Mouse (Mus musculus) common myeloid progenitor, adult 5-6 weeks (primary cell): ENCODE measurements around the gene Zfp92. TPM values are rescaled to one million over a fixed set of nuclear protein-coding genes. Genes with fewer than 3 reads are reported as not detected.

Source experiments
- ATAC-seq: replicated peaks from 2 replicates; pipeline ENCODE4 v1.8.0; 2016; ENCODE audit warnings: low read depth, mild to moderate bottlenecking, moderate TSS enrichment, inconsistent platforms; ENCODE audit not compliant: poor library complexity, severe bottlenecking
- total RNA-seq: library from RNA; stranded (forward); fragments of 200-1000, 187-1606 nt; gene quantifications from 2 replicates; pipeline ENCODE4 v1.2.3, GENCODE M21; 2017

The Zfp92 gene
- total RNA-seq, 1 experiment from 2014 or later = not detected

- ATAC-seq = no peak
These were observed 57.9 kb downstream of the Zfp92 start for GRCm38 (mm10) chrX:73468752-73469151.

GRCm38 (mm10) chrX:73471764-73472163 is 60.9 kb downstream of the Zfp92 start:
- ATAC-seq = peak; percentile 98

- no peak for ATAC-seq
These were observed 63.7 kb downstream of the Zfp92 start for GRCm38 (mm10) chrX:73474340-73475165.

- ATAC-seq = peak; percentile 27
These were observed 64.9 kb downstream of the Zfp92 start for GRCm38 (mm10) chrX:73475658-73476256.

GRCm38 (mm10) chrX:73476621-73477020 is 65.7 kb downstream of the Zfp92 start:
- no peak for ATAC-seq

- no peak for ATAC-seq
These were observed 66.6 kb downstream of the Zfp92 start for GRCm38 (mm10) chrX:73477500-73477899.

Other genes with a start within 250 kb of the Zfp92 start
- 1.1 TPM in 1 of 2 replicates, not detected in the other for gene Spin2d, start 234.1 kb upstream of the Zfp92 start, total RNA-seq
- 3.2 and 7.7 TPM in 2 replicates for gene Xlr3b, start 218.9 kb upstream of the Zfp92 start, total RNA-seq
- 20.1 and 36.6 TPM in 2 replicates for gene Xlr4b, start 196.8 kb upstream of the Zfp92 start, total RNA-seq
- 4.7 and 7.4 TPM in 2 replicates for gene F8a, start 182.8 kb upstream of the Zfp92 start, total RNA-seq
- gene Xlr4c, start 168.0 kb upstream of the Zfp92 start, total RNA-seq = 5.8 and 6.2 TPM in 2 replicates
- not detected in 2 replicates for gene Xlr3c, start 145.7 kb upstream of the Zfp92 start, total RNA-seq
- not detected in 2 replicates for gene Xlr5a, start 118.1 kb upstream of the Zfp92 start, total RNA-seq
- not detected in 2 replicates for gene Xlr5c, start 118.1 kb upstream of the Zfp92 start, total RNA-seq
- not detected in 2 replicates for gene Gm45015, start 74.3 kb upstream of the Zfp92 start, total RNA-seq
- 9.8 and 10.1 TPM in 2 replicates for gene Zfp275, start 68.5 kb upstream of the Zfp92 start, total RNA-seq
- gene Gm18336, start 12.4 kb upstream of the Zfp92 start, total RNA-seq = not detected in 2 replicates
- not detected in 2 replicates for gene Trex2, start 24.2 kb downstream of the Zfp92 start, total RNA-seq
- 46.3 and 111 TPM in 2 replicates for gene Haus7, start 47.9 kb downstream of the Zfp92 start, total RNA-seq
- gene Bgn, start 72.5 kb downstream of the Zfp92 start, total RNA-seq = 0.59 TPM in 1 of 2 replicates, not detected in the other
- not detected in 2 replicates for gene Atp2b3, start 92.0 kb downstream of the Zfp92 start, total RNA-seq
- 0.78 and 1.0 TPM in 2 replicates for gene Dusp9, start 228.3 kb downstream of the Zfp92 start, total RNA-seq
- 0.18 and 2.0 TPM in 2 replicates for gene Pnck, start 249.0 kb downstream of the Zfp92 start, total RNA-seq